Mouse (Mus musculus): ENCODE measurements around the gene Dennd2a. TPM values are rescaled to one million over a fixed set of nuclear protein-coding genes. Genes with fewer than 3 reads are reported as not detected.
"Not testable (repeated sequence)": the region's sequence is repeated elsewhere in the genome, so short reads cannot be mapped to it uniquely, and the experiment has no call there.

Gene Dennd2a
- polyA plus RNA-seq, 1 experiment: 7.3 TPM

DNA sequence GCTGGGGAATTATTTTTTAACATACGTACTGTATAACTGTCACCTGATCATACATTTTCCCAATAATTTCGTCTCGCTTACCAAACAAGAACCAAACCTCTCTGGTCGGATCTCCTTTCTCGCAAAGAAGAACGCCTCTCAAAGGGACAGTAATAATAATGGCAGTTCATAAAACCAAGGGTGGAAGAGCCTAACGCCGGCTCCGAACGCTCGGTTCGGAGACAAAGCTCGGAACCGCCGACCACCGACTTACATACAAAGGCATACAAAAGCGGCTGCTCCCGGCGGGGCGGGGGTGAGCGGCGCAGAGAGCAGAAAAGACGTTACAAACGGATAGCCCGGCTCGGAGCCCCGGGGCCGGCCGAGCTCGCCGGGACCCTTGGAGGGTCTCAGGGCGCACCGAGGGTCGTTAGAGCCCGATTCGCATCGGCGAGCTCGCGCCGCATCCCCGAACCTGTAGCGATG, 138.2 kb downstream of the Dennd2a start:
- TF ChIP-seq POLR2A (IDR thresholded peaks at IDR 0.05; ENCODE audit: low read depth, low read length): no peak
- no peak for TF ChIP-seq CTCF (IDR thresholded peaks at IDR 0.05; ENCODE audit: extremely low read depth, insufficient read depth, insufficient read length, insufficient replicate concordance)
- Histone ChIP-seq H3K4me1 (ENCODE audit: control insufficient read depth, insufficient read depth, insufficient read length) (no peaks in the 10 kb centered on the region; the same call in 1 of the 2 replicates), H3K27ac (ENCODE audit: insufficient read depth, low read length) (peak overlapping the region; percentile 77)

DNA sequence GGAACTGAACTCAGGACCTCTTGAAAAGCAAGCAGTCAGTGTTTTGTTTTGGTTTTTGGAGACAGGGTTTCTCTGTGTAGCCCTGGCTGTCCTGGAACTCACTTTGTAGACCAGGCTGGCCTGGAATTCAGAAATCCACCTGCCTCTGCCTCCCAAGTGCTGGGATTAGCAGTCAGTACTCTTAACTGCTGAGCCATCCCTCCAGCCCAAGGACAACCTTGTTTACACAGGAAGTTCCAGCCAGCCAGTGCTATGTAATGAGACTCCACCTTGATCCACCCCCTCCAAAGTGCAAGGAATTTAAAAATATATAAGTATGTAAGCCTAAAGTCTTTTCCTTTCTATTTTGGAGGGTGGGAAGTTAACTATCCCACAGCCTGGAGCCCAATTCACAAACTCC, 141.0 kb downstream of the Dennd2a start:
- DNase-seq (ENCODE audit: low read depth in 1 of 2, low spot score in 2 of 2); H3K27ac ChIP-seq (ENCODE audit: insufficient read depth, low read length); H3K4me3 ChIP-seq (ENCODE audit: extremely low read depth, insufficient read depth, insufficient read length); H3K27me3 ChIP-seq (ENCODE audit: control insufficient read depth, insufficient read depth, low read length); H3K36me3 ChIP-seq (ENCODE audit: control insufficient read depth, insufficient read depth, low read length); H3K4me1 ChIP-seq (ENCODE audit: control insufficient read depth, insufficient read depth, insufficient read length): not testable (repeated sequence)

More for the DNA sequence above, 138.2 kb downstream of the Dennd2a start:
- no peaks in the 10 kb centered on the region for H3K36me3 ChIP-seq (ENCODE audit: control insufficient read depth, insufficient read depth, low read length)
- WGBS: under 1% methylated on average over 43 of the region's 43 CpGs
- DNase-seq (ENCODE audit: low read depth in 1 of 2, low spot score in 2 of 2): no peak
- H3K4me3 ChIP-seq (ENCODE audit: extremely low read depth, insufficient read depth, insufficient read length): peak overlapping the region; percentile 70
- no peaks in the 10 kb centered on the region for H3K27me3 ChIP-seq (ENCODE audit: control insufficient read depth, insufficient read depth, low read length)

DNA sequence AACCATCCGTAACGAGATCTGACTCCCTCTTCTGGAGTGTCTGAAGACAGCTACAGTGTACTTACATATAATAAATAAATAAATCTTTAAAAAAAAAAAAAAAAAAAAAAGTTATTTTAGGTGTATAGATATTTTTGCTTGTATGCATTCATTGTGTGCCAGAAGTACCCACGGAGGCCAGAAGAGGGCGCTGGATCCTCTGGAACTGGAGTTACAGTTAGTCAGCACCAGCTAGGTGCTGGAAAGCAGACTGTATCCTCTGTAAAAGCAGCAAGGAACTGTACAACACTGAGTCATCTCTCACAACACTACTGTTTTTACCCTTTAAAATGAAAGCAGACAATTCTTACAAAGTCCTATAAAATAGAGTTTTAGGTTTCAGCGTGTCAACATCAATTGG, 141.9 kb downstream of the Dennd2a start:
- 59% methylated on average over 3 of the region's 5 CpGs for WGBS

DNA sequence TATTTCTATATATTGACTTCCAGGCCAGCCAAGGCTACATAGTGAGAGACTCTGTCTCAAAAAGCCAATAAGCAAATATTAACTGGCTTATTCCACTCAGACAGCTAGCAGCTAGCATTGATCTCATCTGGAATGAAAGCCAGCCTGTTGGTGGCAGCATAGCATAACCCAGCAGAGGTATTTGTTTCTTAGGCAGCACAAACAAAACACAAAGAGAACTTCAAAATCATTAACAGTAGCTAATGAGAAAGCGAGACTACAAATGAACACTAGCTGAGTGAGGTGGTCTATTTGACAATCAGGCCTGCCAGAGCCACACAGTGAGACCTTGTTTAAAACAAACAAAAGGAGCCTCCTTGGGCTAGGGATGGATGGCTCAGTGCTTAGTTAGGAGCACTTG, 143.6 kb downstream of the Dennd2a start:
- Histone ChIP-seq H3K27me3 (ENCODE audit: control insufficient read depth, insufficient read depth, low read length) (no peaks in the 10 kb centered on the region), H3K27ac (ENCODE audit: insufficient read depth, low read length) (no peak overlapping the region), H3K4me3 (ENCODE audit: extremely low read depth, insufficient read depth, insufficient read length) (no peak overlapping the region), H3K4me1 (ENCODE audit: control insufficient read depth, insufficient read depth, insufficient read length) (peaks cover 2% of the 10 kb centered on the region; the same call in 1 of the 2 replicates), H3K36me3 (ENCODE audit: control insufficient read depth, insufficient read depth, low read length) (peaks cover 5% of the 10 kb centered on the region; the same call in 1 of the 2 replicates)
- DNase-seq (ENCODE audit: low read depth in 1 of 2, low spot score in 2 of 2): no peak
- 90% methylated on average over 1 of the region's 1 CpGs for WGBS
- TF ChIP-seq CTCF (IDR thresholded peaks at IDR 0.05; ENCODE audit: extremely low read depth, insufficient read depth, insufficient read length, insufficient replicate concordance): no peak
- no peak for TF ChIP-seq POLR2A (IDR thresholded peaks at IDR 0.05; ENCODE audit: low read depth, low read length)

More for the DNA sequence above, 141.9 kb downstream of the Dennd2a start:
- DNase-seq (ENCODE audit: low read depth in 1 of 2, low spot score in 2 of 2): peak; percentile 45 to 61
- Histone ChIP-seq H3K27ac (ENCODE audit: insufficient read depth, low read length) (no peak overlapping the region), H3K4me1 (ENCODE audit: control insufficient read depth, insufficient read depth, insufficient read length) (no peaks in the 10 kb centered on the region; the same call in 1 of the 2 replicates), H3K36me3 (ENCODE audit: control insufficient read depth, insufficient read depth, low read length) (no peaks in the 10 kb centered on the region), H3K4me3 (ENCODE audit: extremely low read depth, insufficient read depth, insufficient read length) (no peak overlapping the region), H3K27me3 (ENCODE audit: control insufficient read depth, insufficient read depth, low read length) (no peaks in the 10 kb centered on the region)
- TF ChIP-seq CTCF (IDR thresholded peaks at IDR 0.05; ENCODE audit: extremely low read depth, insufficient read depth, insufficient read length, insufficient replicate concordance): peak; percentile 49; the same call in 1 of the 2 replicates
- no peak for TF ChIP-seq POLR2A (IDR thresholded peaks at IDR 0.05; ENCODE audit: low read depth, low read length)

Other genes starting within 250 kb of the Dennd2a start
- 7.7 and 10.3 TPM in 2 replicates for gene Slc37a3, start 180.2 kb downstream of the Dennd2a start, polyA plus RNA-seq (2012; rRNA removed)
- gene Rab19, start 176.7 kb downstream of the Dennd2a start, polyA plus RNA-seq (2012; rRNA removed): 4.4 and 4.7 TPM in 2 replicates
- 96.8 and 131 TPM in 2 replicates for gene Mkrn1, start 137.4 kb downstream of the Dennd2a start, polyA plus RNA-seq (2012; rRNA removed)
- gene Adck2, start 16.0 kb upstream of the Dennd2a start, polyA plus RNA-seq (2012; rRNA removed): 8.6 and 14.1 TPM in 2 replicates
- 0.79 TPM in 1 of 2 replicates, not detected in the other for gene Gm42420, start 27.9 kb upstream of the Dennd2a start, polyA plus RNA-seq (2012; rRNA removed)
- 71.2 and 124 TPM in 2 replicates for gene Ndufb2, start 34.7 kb upstream of the Dennd2a start, polyA plus RNA-seq (2012; rRNA removed)
- 4.5 and 6.4 TPM in 2 replicates for gene Braf, start 167.6 kb upstream of the Dennd2a start, polyA plus RNA-seq (2012; rRNA removed)

Data from spleen, adult 2 months (tissue).